Mouse (Mus musculus): ENCODE measurements around the gene Cox5b.

- no peak for TF ChIP-seq CTCF (IDR thresholded peaks at IDR 0.05; ENCODE audit: control insufficient read depth, insufficient read depth, low read length)
- TF ChIP-seq POLR2A (IDR thresholded peaks at IDR 0.05; ENCODE audit: borderline replicate concordance, control insufficient read depth, low read depth, low read length), result no peak
Measured at GRCm38 (mm10) chr1:36657658-36658415, 33.4 kb upstream of the Cox5b start.

Measured in bone marrow, adult 2 months (tissue).